Mouse (Mus musculus) liver, embryonic 14.5 days (tissue): ENCODE data around the gene Sf3b1. TPM values are rescaled to one million over a fixed set of nuclear protein-coding genes. Genes with fewer than 3 reads are reported as not detected.

ENCODE experiments used
- ATAC-seq: fragments of 200-750 bp; cut with Nextera tagmentation; 2 replicates; pipeline ENCODE4 v1.8.0; 2017; ENCODE audit warnings: moderate number of reproducible peaks, mild to moderate bottlenecking, moderate library complexity; ENCODE audit not compliant: insufficient read depth
- DNase-seq, 3 experiments: peaks; one replicate each; pipeline ENCODE4 v3.0.0-alpha.2; 2012 to 2013; ENCODE audit warnings: low read depth in 3 of 3, low spot score in 3 of 3
- H3K27ac ChIP-seq: fragments of 300-500 bp; sonication (generic); 2 replicates; pipeline ENCODE4 v1.5.1; 2014; ENCODE audit warnings: moderate library complexity, mild to moderate bottlenecking, control low read depth, inconsistent platforms
- H3K27me3 ChIP-seq: fragments of 300-500 bp; sonication (generic); 2 replicates; pipeline ENCODE4 v1.6.1; 2014; ENCODE audit warnings: mild to moderate bottlenecking, low read length, moderate library complexity; ENCODE audit not compliant: control insufficient read depth, insufficient read depth
- H3K36me3 ChIP-seq: fragments of 300-500 bp; sonication (generic); replicated peaks from 2 replicates; pipeline ENCODE4 v1.6.1; 2014; ENCODE audit warnings: low read depth; ENCODE audit not compliant: control insufficient read depth, insufficient read depth
- H3K4me1 ChIP-seq, 2 experiments: fragments of 200-500 bp in 1 of 2; fragments of 300-500 bp in 1 of 2; sonication (generic) in 1 of 2; replicated peaks; 2 replicates each; pipeline ENCODE4 v1.6.1; 2012 to 2014; ENCODE audit warnings: antibody characterized with exemption in 1 of 2, inconsistent platforms in 1 of 2, low read length in 1 of 2; ENCODE audit not compliant: control insufficient read depth in 2 of 2, insufficient read depth in 2 of 2
- H3K4me2 ChIP-seq: fragments of 300-500 bp; sonication (generic); 2 replicates; pipeline ENCODE4 v1.6.1; 2014; ENCODE audit warnings: low read depth, mild to moderate bottlenecking, control low read depth, moderate library complexity
- H3K4me3 ChIP-seq, 2 experiments: fragments of 200-500 bp in 1 of 2; fragments of 300-500 bp in 1 of 2; sonication (generic) in 1 of 2; 2 replicates each; pipeline ENCODE4 v1.5.1; 2012 to 2014; ENCODE audit warnings: low read depth in 2 of 2, low read length in 2 of 2, mild to moderate bottlenecking in 2 of 2, control low read depth in 1 of 2, inconsistent platforms in 1 of 2, moderate library complexity in 1 of 2; ENCODE audit not compliant: insufficient read depth in 1 of 2
- H3K9ac ChIP-seq: fragments of 300-500 bp; sonication (generic); replicated peaks from 2 replicates; pipeline ENCODE4 v1.6.1; 2014; ENCODE audit warnings: mild to moderate bottlenecking, control low read depth, moderate library complexity
- H3K9me3 ChIP-seq: fragments of 300-500 bp; sonication (generic); 2 replicates; pipeline ENCODE4 v1.6.1; 2016; ENCODE audit warnings: low read length, mixed read lengths; ENCODE audit not compliant: control insufficient read depth
- CTCF ChIP-seq: IDR thresholded peaks from 2 replicates; pipeline ENCODE4 v1.5.1; 2016; ENCODE audit warnings: antibody characterized with exemption, low read depth, control low read depth
- EP300 ChIP-seq: IDR thresholded peaks from 2 replicates; pipeline ENCODE4 v1.6.1; 2016; ENCODE audit warnings: antibody characterized with exemption, low read depth
- WGBS: fragments of 180-500 bp; shearing (Covaris S2); extraction: QIAGEN DNeasy Blood & Tissue Kit; methylation state at CpG from one replicate; pipeline ENCODE4 v1.1.7; 2014; ENCODE audit not compliant: insufficient replicate concordance; 5-methylcytosine and 5-hydroxymethylcytosine counted together
- polyA plus RNA-seq, 2 experiments: library from polyadenylated mRNA; depleted of rRNA in 1 of 2; stranded (reverse) in 1 of 2; unstranded in 1 of 2; fragments of >200 nt; fragmentation: Nextera tagmentation in 1 of 2; extraction: Ambion mirVana in 1 of 2; gene quantifications; 2 replicates each; pipeline versions ENCODE4 v1.2.1 to v1.2.3; 2012 to 2014

The Sf3b1 gene
- polyA plus RNA-seq, 2 experiments: 45.0 to 122 TPM

DNA sequence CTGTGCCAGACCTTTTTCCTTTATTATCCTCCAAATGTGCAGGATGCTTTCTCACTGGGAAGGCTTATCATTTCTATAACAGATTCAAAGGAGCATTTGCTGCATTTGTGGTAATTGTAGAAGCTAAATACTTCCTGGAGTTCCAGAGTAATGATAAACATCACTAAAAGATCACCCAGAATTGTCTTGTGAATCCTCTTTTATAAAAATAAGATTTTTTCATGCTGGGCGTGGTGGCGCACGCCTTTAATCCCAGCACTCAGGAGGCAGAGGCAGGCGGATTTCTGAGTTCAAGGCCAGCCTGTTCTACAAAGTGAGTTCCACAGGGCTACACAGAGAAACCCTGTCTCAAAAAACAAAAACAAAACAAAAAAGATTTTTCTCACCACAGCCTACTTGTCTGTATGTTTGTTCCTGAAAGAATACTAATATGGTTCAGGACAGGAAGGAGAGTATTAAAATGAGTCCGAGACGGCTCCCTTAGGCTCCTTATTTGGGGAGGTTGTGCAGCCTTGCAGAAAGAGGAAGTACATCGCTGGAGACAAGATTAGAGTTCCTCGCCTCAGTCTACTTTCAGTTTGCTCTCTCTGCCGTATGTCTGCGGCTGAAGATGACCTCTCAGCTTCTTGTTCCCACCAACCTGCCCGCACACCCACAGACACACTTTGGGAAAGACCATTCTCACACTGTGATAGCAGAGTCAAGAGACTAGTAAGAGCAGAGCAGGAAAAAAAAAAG, 1.4 kb upstream of the Sf3b1 start:
- H3K27ac ChIP-seq: peak overlapping the region; percentile 0; the same call in 1 of the 2 replicates
- WGBS: 25% methylated on average over 11 of the region's 11 CpGs
- peak in 1 of 3 experiments; percentile 46 for DNase-seq
- H3K4me2 ChIP-seq: peak overlapping the region; percentile 80
- ATAC-seq: no peak
- H3K36me3 ChIP-seq: no peaks in the 10 kb centered on the region
- no peak for TF ChIP-seq EP300
- TF ChIP-seq CTCF: no peak
- peak overlapping the region; percentile 28 to 33 for H3K4me3 ChIP-seq
- no peaks in the 10 kb centered on the region for H3K27me3 ChIP-seq
- H3K4me1 ChIP-seq: peaks cover 32 to 33% of the 10 kb centered on the region in 2 experiments
- H3K9ac ChIP-seq: peak overlapping the region; percentile 19
- no peaks in the 10 kb centered on the region for H3K9me3 ChIP-seq

DNA sequence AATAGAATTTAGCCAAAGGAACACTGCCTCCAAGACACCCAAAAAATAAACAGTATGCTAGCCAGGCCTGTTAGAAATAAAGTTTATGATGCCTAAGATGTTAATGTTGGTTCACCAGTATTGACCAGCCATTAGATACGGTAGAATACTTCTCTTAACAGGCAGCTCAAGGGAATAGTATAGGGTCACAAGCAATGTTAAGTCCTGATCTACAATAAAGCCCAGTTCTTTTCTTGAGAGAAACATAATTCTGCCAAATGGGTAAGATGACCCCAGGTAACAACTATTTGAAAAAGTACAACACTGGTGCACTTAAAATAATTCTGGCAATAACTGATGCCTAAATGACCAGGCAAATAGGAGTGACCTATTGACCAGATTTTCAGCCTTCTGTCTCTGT, 685 bp upstream of the Sf3b1 start:
- Histone ChIP-seq H3K27me3 (no peaks in the 10 kb centered on the region), H3K4me3 (peak overlapping the region in 1 of 2 experiments; percentile 80; a peak in 2 of 4 replicates)
- 67% methylated on average over 1 of the region's 1 CpGs for WGBS

GRCm38 (mm10) chr1:55026444-55027252, 633 bp downstream of the Sf3b1 start:
- Histone ChIP-seq H3K27ac (peak overlapping the region; percentile 61), H3K36me3 (peaks cover 3% of the 10 kb centered on the region; the same call in 1 of the 2 replicates), H3K9me3 (no peaks in the 10 kb centered on the region), H3K4me1 (peaks cover 37 to 42% of the 10 kb centered on the region in 2 experiments), H3K4me2 (peak overlapping the region; percentile 93), H3K9ac (peak overlapping the region; percentile 91), H3K27me3 (no peaks in the 10 kb centered on the region), H3K4me3 (peak overlapping the region; percentile 80 to 83)
- under 1% methylated on average over 55 of the region's 55 CpGs for WGBS
- DNase-seq (peak in 1 of 3 experiments; percentile 35), ATAC-seq (peak; percentile 53)
- TF ChIP-seq EP300: no peak
- TF ChIP-seq CTCF: no peak

More for the DNA sequence above, 685 bp upstream of the Sf3b1 start:
- H3K4me1 ChIP-seq: peaks cover 38 to 39% of the 10 kb centered on the region in 2 experiments
- no peak for ATAC-seq
- TF ChIP-seq CTCF: no peak
- TF ChIP-seq EP300: no peak
- H3K4me2 ChIP-seq: peak overlapping the region; percentile 80
- H3K36me3 ChIP-seq: peaks cover 3% of the 10 kb centered on the region; the same call in 1 of the 2 replicates
- peak overlapping the region; percentile 61 for H3K27ac ChIP-seq
- no peak for DNase-seq
- no peaks in the 10 kb centered on the region for H3K9me3 ChIP-seq
- H3K9ac ChIP-seq: peak overlapping the region; percentile 78

- peak in 1 of 3 experiments; percentile 55 for DNase-seq
- peak overlapping the region; percentile 80 to 83 for H3K4me3 ChIP-seq
- peak overlapping the region; percentile 91 for H3K9ac ChIP-seq
- H3K27me3 ChIP-seq: no peaks in the 10 kb centered on the region
- peaks cover 31 to 34% of the 10 kb centered on the region in 2 experiments for H3K4me1 ChIP-seq
- 5% methylated on average over 10 of the region's 10 CpGs for WGBS
- no peak for TF ChIP-seq EP300
- peak; percentile 20; the same call in 1 of the 2 replicates for TF ChIP-seq CTCF
- peaks cover 3% of the 10 kb centered on the region; the same call in 1 of the 2 replicates for H3K36me3 ChIP-seq
- peak overlapping the region; percentile 93 for H3K4me2 ChIP-seq
- no peak for ATAC-seq
- peak overlapping the region; percentile 61 for H3K27ac ChIP-seq
- no peaks in the 10 kb centered on the region for H3K9me3 ChIP-seq
Measured at GRCm38 (mm10) chr1:55025656-55026430, 1.4 kb downstream of the Sf3b1 start.
